In the genomic region with DNA sequence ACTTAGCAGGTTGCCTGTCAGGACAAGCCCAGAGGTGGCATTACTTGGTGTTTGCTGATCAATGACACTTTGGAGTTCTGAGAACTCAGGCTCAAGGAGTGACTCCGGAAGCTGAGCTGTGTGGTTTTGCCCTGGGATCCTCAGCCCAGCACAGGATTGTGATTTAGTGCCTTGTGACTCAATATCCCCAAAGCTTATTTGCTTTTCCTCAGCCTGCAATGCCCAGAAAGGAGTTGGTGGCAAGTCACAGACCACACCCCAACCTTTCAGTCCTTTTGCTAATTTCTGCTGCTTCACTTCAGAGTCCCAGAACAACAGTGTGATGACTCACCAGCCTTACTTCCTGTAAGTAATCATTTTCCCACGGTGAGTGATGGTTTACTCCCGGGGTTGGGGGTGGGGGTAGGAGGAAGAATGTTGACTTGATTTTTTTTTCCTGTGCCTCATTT, we compare ENCODE assay signal across 8 mouse cellular contexts.
DNase-seq lines count a peak whose midpoint lies in the region; ATAC-seq and TF ChIP-seq lines count a peak whose summit lies in the region.

No protein-coding gene starts in this region.

- no peak for TF ChIP-seq POLR2A in small intestine, adult 2 months (IDR thresholded peaks at IDR 0.05; ENCODE audit: low read depth, low read length)

- H3K4me2 ChIP-seq in midbrain, postnatal 0 days (ENCODE audit: low read depth, low read length, poor library complexity, severe bottlenecking), result no peak overlapping the region

- H3K27ac ChIP-seq in small intestine, adult 2 months (ENCODE audit: insufficient read depth, low read depth, low read length), result peak overlapping the region; percentile 19
- H3K27ac ChIP-seq in midbrain, postnatal 0 days (ENCODE audit: low read depth, low read length), result no peak overlapping the region

- H3K4me3 ChIP-seq in small intestine, adult 2 months (ENCODE audit: low read depth, low read length), result no peak overlapping the region
- no peak overlapping the region for H3K4me3 ChIP-seq in midbrain, postnatal 0 days (ENCODE audit: low read depth, low read length)

- no peak overlapping the region for H3K9ac ChIP-seq in midbrain, postnatal 0 days (replicated peaks; ENCODE audit: low read length, poor library complexity, severe bottlenecking)

- WGBS in small intestine, adult 2 months, result 11% methylated on average over 3 of the region's 3 CpGs
- WGBS in midbrain, postnatal 0 days, result 74% methylated on average over 3 of the region's 3 CpGs

- no peak for TF ChIP-seq CTCF in small intestine, adult 2 months (IDR thresholded peaks at IDR 0.05; ENCODE audit: extremely low read depth, insufficient read length, insufficient replicate concordance, low read depth, low read length)
- TF ChIP-seq CTCF in midbrain, postnatal 0 days (IDR thresholded peaks at IDR 0.05), result no peak

- no peaks in the 10 kb centered on the region for H3K27me3 ChIP-seq in small intestine, adult 2 months (ENCODE audit: control insufficient read depth, insufficient read depth, low read length)
- H3K27me3 ChIP-seq in midbrain, postnatal 0 days (ENCODE audit: insufficient read depth, low read length), result no peaks in the 10 kb centered on the region

- no peaks in the 10 kb centered on the region for H3K9me3 ChIP-seq in midbrain, postnatal 0 days (ENCODE audit: low read length)

- peaks cover 10% of the 10 kb centered on the region; the same call in 1 of the 2 replicates for H3K4me1 ChIP-seq in small intestine, adult 2 months (ENCODE audit: control insufficient read depth, insufficient read depth, insufficient read length, low read length)
- H3K4me1 ChIP-seq in midbrain, postnatal 0 days (ENCODE audit: insufficient read depth, low read length), result no peaks in the 10 kb centered on the region

- peak; percentile 71 for DNase-seq in urinary bladder, postnatal 14 days (ENCODE audit: low spot score)
- no peak for DNase-seq in urinary bladder, postnatal 25 days (ENCODE audit: low spot score)
- peak; percentile 22 for DNase-seq in embryo, embryonic 10.5 days (ENCODE audit: low spot score)
- DNase-seq in kidney, adult 9 months, result peak; percentile 40
- no peak for DNase-seq in gastrocnemius, postnatal 14 days
- no peak for DNase-seq in right cerebral cortex, postnatal 25 days
- DNase-seq in midbrain, postnatal 0 days (ENCODE audit: low spot score), result no peak

- intact Hi-C loops in gastrocnemius, postnatal 14 days (cut with DNase I; ENCODE audit: low total_unique reads), result no loop called here

- no peak for ATAC-seq in midbrain, postnatal 0 days (ENCODE audit: low FRiP score)

- no peaks in the 10 kb centered on the region for H3K36me3 ChIP-seq in small intestine, adult 2 months (ENCODE audit: control insufficient read depth, insufficient read depth, low read length)
- no peaks in the 10 kb centered on the region for H3K36me3 ChIP-seq in midbrain, postnatal 0 days (ENCODE audit: insufficient read depth, low read length)

Comparison
In these comparisons a context has a peak if more than half of its experiments do, and no peak if none do; other contexts are left out.
1. DNase-seq: peak in urinary bladder, postnatal 14 days (single experiment), embryo, embryonic 10.5 days (single experiment) and kidney, adult 9 months (single experiment); none in urinary bladder, postnatal 25 days (single experiment), gastrocnemius, postnatal 14 days (single experiment), right cerebral cortex, postnatal 25 days (single experiment) and midbrain, postnatal 0 days (single experiment).